Mouse (Mus musculus): Measurements from ENCODE around the gene Glt1d1.

- TF ChIP-seq CTCF (IDR thresholded peaks at IDR 0.05; ENCODE audit: low read depth, low read length) = no peak
- no peak for TF ChIP-seq POLR2A (IDR thresholded peaks at IDR 0.05; ENCODE audit: borderline replicate concordance, low read depth, low read length)
These were observed 66.5 kb downstream of the Glt1d1 start for GRCm38 (mm10) chr5:127698525-127698924.

Data from bone marrow macrophage, adult 2 months (primary cell).